Mouse (Mus musculus) MEL (cell line): ENCODE measurements around the gene Cdh13.

Experiments used
- CTCF ChIP-seq, 3 experiments: IDR thresholded peaks in 2 of 3; conservative IDR thresholded peaks in 1 of 3; 2 replicates each; pipeline ENCODE4 v1.5.1; 2011 to 2012; ENCODE audit warnings: low read length in 3 of 3, low read depth in 2 of 3, mild to moderate bottlenecking in 2 of 3, improper control_type of control experiment in 1 of 3, inconsistent platforms in 1 of 3, mixed read lengths in 1 of 3, moderate library complexity in 1 of 3; ENCODE audit not compliant: control insufficient read depth in 1 of 3, insufficient read depth in 1 of 3, poor library complexity in 1 of 3, severe bottlenecking in 1 of 3
- EP300 ChIP-seq, 2 experiments: IDR thresholded peaks; 2 replicates each; pipeline ENCODE4 v1.6.1; 2011; ENCODE audit warnings: improper control_type of control experiment in 2 of 2, low read length in 2 of 2, low read depth in 1 of 2, mild to moderate bottlenecking in 1 of 2
- POLR2A ChIP-seq, 2 experiments: IDR thresholded peaks; 2 replicates each; pipeline ENCODE4 v1.6.1; 2011 to 2012; ENCODE audit warnings: low read length in 2 of 2, mild to moderate bottlenecking in 2 of 2, control low read depth in 1 of 2, improper control_type of control experiment in 1 of 2, low read depth in 1 of 2, moderate library complexity in 1 of 2; ENCODE audit not compliant: control insufficient read depth in 1 of 2, insufficient read depth in 1 of 2, poor library complexity in 1 of 2
- USF1 ChIP-seq: IDR thresholded peaks from 2 replicates; pipeline ENCODE4 v1.6.1; 2014; ENCODE audit warnings: low read depth, mild to moderate bottlenecking, inconsistent platforms, low read length, improper control_type of control experiment, moderate library complexity

DNA sequence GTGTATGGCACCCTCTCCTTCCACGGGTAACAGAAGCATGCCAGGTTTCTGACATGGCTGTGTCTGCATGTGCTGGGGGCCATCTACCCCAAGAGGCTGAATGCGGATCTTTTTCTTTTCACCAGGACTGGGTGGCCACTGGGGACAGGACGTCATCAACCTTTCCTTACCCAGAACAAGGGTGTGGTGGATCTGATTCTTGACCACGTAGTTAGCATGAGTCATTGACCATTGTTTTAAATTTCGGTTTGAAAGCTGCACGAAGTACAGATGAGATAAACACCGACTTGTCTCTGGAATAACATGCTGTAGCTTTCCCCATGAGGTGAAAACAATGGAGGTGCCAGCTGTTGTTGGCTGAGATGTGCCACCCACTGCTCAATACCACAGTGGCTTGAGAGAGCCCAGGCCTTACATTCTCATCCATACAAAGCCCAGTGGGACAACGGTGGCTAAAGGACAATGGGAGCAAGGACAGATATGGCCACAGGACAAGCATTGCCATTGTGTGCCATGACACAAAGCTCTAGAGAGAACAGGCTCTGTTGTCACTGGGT lies 161.2 kb downstream of the Cdh13 start:
- TF ChIP-seq USF1 (no peak), EP300 (IDR thresholded peaks at IDR 0.05; ENCODE audit: low read depth in 1 of 2, low read length in 2 of 2) (no peak), CTCF (IDR thresholded peaks at IDR 0.05 in 2 of 3, conservative IDR thresholded peaks at IDR 0.05 in 1 of 3; ENCODE audit: control insufficient read depth in 1 of 3, insufficient read depth in 1 of 3, low read depth in 2 of 3, low read length in 3 of 3, poor library complexity in 1 of 3, severe bottlenecking in 1 of 3) (no peak), POLR2A (IDR thresholded peaks at IDR 0.05; ENCODE audit: control insufficient read depth in 1 of 2, insufficient read depth in 1 of 2, low read depth in 1 of 2, low read length in 2 of 2, poor library complexity in 1 of 2) (no peak)
